ENCODE assay signal across 8 mouse cellular contexts in genomic region chr1:132191093-132191785, GRCm38 (mm10). TPM values are rescaled to one million over a fixed set of nuclear protein-coding genes. Genes with fewer than 3 reads are reported as not detected.
DNase-seq lines count a peak whose midpoint lies in the region; ATAC-seq lines count a peak whose summit lies in the region.

Lemd1 (plus strand) TSS chr1:132191431.
AC124108.1 (plus strand) TSS chr1:132191457.

- under 1% methylated on average over 34 of the region's 34 CpGs for WGBS in hindbrain, embryonic 10.5 days
- WGBS in midbrain, embryonic 12.5 days, result under 1% methylated on average over 34 of the region's 34 CpGs

- H3K4me2 ChIP-seq in midbrain, embryonic 12.5 days (replicated peaks), result peak within 1 kb of the TSS; percentile 81

- H3K27ac ChIP-seq in hindbrain, embryonic 10.5 days, result peak within 1 kb of the TSS; percentile 100
- H3K27ac ChIP-seq in midbrain, embryonic 12.5 days (replicated peaks), result peak within 1 kb of the TSS; percentile 100

- H3K4me3 ChIP-seq in hindbrain, embryonic 10.5 days, result peak within 1 kb of the TSS; percentile 91
- peak within 1 kb of the TSS; percentile 96 for H3K4me3 ChIP-seq in midbrain, embryonic 12.5 days

- peak within 1 kb of the TSS; percentile 100 for H3K9ac ChIP-seq in midbrain, embryonic 12.5 days (replicated peaks)

- H3K9me3 ChIP-seq in hindbrain, embryonic 10.5 days, result no peaks in the 10 kb centered on the region
- H3K9me3 ChIP-seq in midbrain, embryonic 12.5 days, result no peaks in the 10 kb centered on the region

- H3K27me3 ChIP-seq in hindbrain, embryonic 10.5 days (ENCODE audit: insufficient read depth, poor library complexity, severe bottlenecking), result peaks cover 73% of the 10 kb centered on the region
- H3K27me3 ChIP-seq in midbrain, embryonic 12.5 days, result peaks cover 21% of the 10 kb centered on the region

- ATAC-seq in midbrain, embryonic 12.5 days (ENCODE audit: low FRiP score, low read depth), result no peak
- ATAC-seq in erythroblast, adult 5-6 weeks (replicated peaks; ENCODE audit: low FRiP score, poor library complexity, severe bottlenecking), result no peak

- DNase-seq in kidney, postnatal 10 days, result peak; percentile 25
- no peak for DNase-seq in kidney, adult 11 months
- DNase-seq in embryo, embryonic 11 days, result peak; percentile 61
- DNase-seq in hindbrain, embryonic 10.5 days (ENCODE audit: low spot score), result peak; percentile 62
- no peak for DNase-seq in gastrocnemius, postnatal 10 days
- DNase-seq in layer of hippocampus, postnatal 36 days, result no peak

- H3K4me1 ChIP-seq in hindbrain, embryonic 10.5 days (replicated peaks), result peaks cover 94% of the 10 kb centered on the region
- peaks cover 63% of the 10 kb centered on the region for H3K4me1 ChIP-seq in midbrain, embryonic 12.5 days

- H3K36me3 ChIP-seq in hindbrain, embryonic 10.5 days, result 0 out of 2 replicates have a peak, but pooled peaks cover 6% of the 10 kb centered on the region
- H3K36me3 ChIP-seq in midbrain, embryonic 12.5 days, result peaks cover 2% of the 10 kb centered on the region; the same call in 1 of the 2 replicates

RNA-seq across cellular contexts. Expression of gene Lemd1, which starts in this region (rescaled TPM):
- 2.6 and 7.7 TPM in 2 replicates for polyA plus RNA-seq in hindbrain, embryonic 10.5 days (2016; fragmentation: Nextera tagmentation; extraction: Ambion mirVana)
- polyA plus RNA-seq in midbrain, embryonic 12.5 days (2016; fragmentation: Nextera tagmentation; extraction: Ambion mirVana), result 13.4 and 15.6 TPM in 2 replicates
- not detected for total RNA-seq in gastrocnemius, postnatal 10 days (2021)
- total RNA-seq in erythroblast, adult 5-6 weeks (2015; ENCODE audit: low replicate concordance), result not detected in 2 replicates
- not detected in 2 replicates for total RNA-seq in erythroblast, adult 5-6 weeks (2017; ENCODE audit: low replicate concordance)
- under 1 TPM in 1 of 2 experiments, not detected in 1; 0.58 TPM for total RNA-seq in layer of hippocampus, postnatal 36 days (2021)

RNA-seq across cellular contexts. Expression of gene AC124108.1, which starts in this region (rescaled TPM):
- polyA plus RNA-seq in hindbrain, embryonic 10.5 days (2016; fragmentation: Nextera tagmentation; extraction: Ambion mirVana), result 1.6 and 2.8 TPM in 2 replicates
- 6.1 and 7.9 TPM in 2 replicates for polyA plus RNA-seq in midbrain, embryonic 12.5 days (2016; fragmentation: Nextera tagmentation; extraction: Ambion mirVana)
- under 1 TPM in 1 of 2 experiments, not detected in 1; 0.05 TPM for total RNA-seq in gastrocnemius, postnatal 10 days (2021)
- not detected in 2 replicates for total RNA-seq in erythroblast, adult 5-6 weeks (2015; ENCODE audit: low replicate concordance)
- not detected in 2 replicates for total RNA-seq in erythroblast, adult 5-6 weeks (2017; ENCODE audit: low replicate concordance)
- under 1 TPM; 0.46 to 0.50 TPM for total RNA-seq in layer of hippocampus, postnatal 36 days (2021)

Comparison
In these comparisons a context has a peak if more than half of its experiments do, and no peak if none do; other contexts are left out.
1. DNase-seq: peak in kidney, postnatal 10 days (single experiment), embryo, embryonic 11 days (single experiment) and hindbrain, embryonic 10.5 days (single experiment); none in kidney, adult 11 months (single experiment), gastrocnemius, postnatal 10 days (single experiment) and layer of hippocampus, postnatal 36 days (0 of 2).